Mouse (Mus musculus) heart, adult 18-20 months (tissue): ENCODE measurements around the gene Tnrc6b. TPM values are rescaled to one million over a fixed set of nuclear protein-coding genes. Genes with fewer than 3 reads are reported as not detected.

Experiments
- DNase-seq, 2 experiments: peaks; one replicate each; pipeline ENCODE4 v3.0.0; 2021 to 2022; ENCODE audit warnings: mixed read lengths in 1 of 2
- long read RNA-seq, 2 experiments: library from polyadenylated mRNA; stranded (forward); transcript quantifications; one replicate each; pipeline ENCODE4 v2.0.0; 2021
- total RNA-seq, 2 experiments: library from RNA; stranded (reverse); gene quantifications; 2 replicates each; pipeline ENCODE4 v1.2.3; 2021

The Tnrc6b gene
- 10 to 100 TPM; 42.3 to 48.8 TPM for total RNA-seq
- long read RNA-seq, experiment 1, partial matches to known transcripts, result 0 of 1 reads
- long read RNA-seq, experiment 1, other reads (novel, unspliced or antisense), result 1 of 1 reads
- long read RNA-seq, experiment 2, partial matches to known transcripts, result 0 of 2 reads
- long read RNA-seq, experiment 2, other reads (novel, unspliced or antisense), result 2 of 2 reads

GRCm38 (mm10) chr15:80710608-80711363 is at the start of gene Tnrc6b:
TSS of gene Tnrc6b (plus strand) at chr15:80711313.
- DNase-seq, result peak; percentile 99 to 100

- no peak for DNase-seq
Measured at GRCm38 (mm10) chr15:80664444-80664843, 46.7 kb upstream of the Tnrc6b start.

GRCm38 (mm10) chr15:80671295-80672252 is 39.5 kb upstream of the Tnrc6b start, which contains the start of gene Fam83f:
TSS of gene Fam83f (plus strand) at chr15:80671847.
- peak; percentile 55 to 57 for DNase-seq

- no peak for DNase-seq
Measured at GRCm38 (mm10) chr15:80672810-80673209, 38.3 kb upstream of the Tnrc6b start.

- no peak for DNase-seq
Measured at GRCm38 (mm10) chr15:80673337-80674095, 37.6 kb upstream of the Tnrc6b start.

- no peak for DNase-seq
Measured at GRCm38 (mm10) chr15:80674700-80675099, 36.4 kb upstream of the Tnrc6b start.

GRCm38 (mm10) chr15:80679515-80680215 is 31.4 kb upstream of the Tnrc6b start:
- DNase-seq, result peak; percentile 12 to 27

- DNase-seq, result no peak
Measured at GRCm38 (mm10) chr15:80680347-80681030, 30.6 kb upstream of the Tnrc6b start.

GRCm38 (mm10) chr15:80681466-80681881 is 29.6 kb upstream of the Tnrc6b start:
- DNase-seq, result peak in 1 of 2 experiments; percentile 12

GRCm38 (mm10) chr15:80682343-80682742 is 28.8 kb upstream of the Tnrc6b start:
- DNase-seq, result no peak

GRCm38 (mm10) chr15:80683151-80683550 is 28.0 kb upstream of the Tnrc6b start:
- no peak for DNase-seq

GRCm38 (mm10) chr15:80683990-80684389 is 27.1 kb upstream of the Tnrc6b start:
- no peak for DNase-seq

- no peak for DNase-seq
Measured at GRCm38 (mm10) chr15:80684786-80685602, 26.1 kb upstream of the Tnrc6b start.

GRCm38 (mm10) chr15:80685603-80685895 is 25.6 kb upstream of the Tnrc6b start:
- no peak for DNase-seq

- no peak for DNase-seq
Measured at GRCm38 (mm10) chr15:80688536-80688935, 22.6 kb upstream of the Tnrc6b start.

- no peak for DNase-seq
Measured at GRCm38 (mm10) chr15:80693492-80693891, 17.6 kb upstream of the Tnrc6b start.

GRCm38 (mm10) chr15:80694125-80694910 is 16.8 kb upstream of the Tnrc6b start:
- DNase-seq, result peak; percentile 38 to 79

GRCm38 (mm10) chr15:80697564-80697963 is 13.5 kb upstream of the Tnrc6b start:
- no peak for DNase-seq
